Mouse (Mus musculus) gastrocnemius, adult 8-10 months (tissue): ENCODE measurements at regions not wholly inside any gene's neighbourhood (a gene's known extent, or its start where the extent isn't known, plus 50 kb on each side); places are given as distances from the start of the nearest gene placed in this dataset.

Experiments used
- DNase-seq, 2 experiments: peaks; one replicate each; pipeline ENCODE4 v3.0.0; 2022; ENCODE audit warnings: low spot score in 2 of 2

DNA sequence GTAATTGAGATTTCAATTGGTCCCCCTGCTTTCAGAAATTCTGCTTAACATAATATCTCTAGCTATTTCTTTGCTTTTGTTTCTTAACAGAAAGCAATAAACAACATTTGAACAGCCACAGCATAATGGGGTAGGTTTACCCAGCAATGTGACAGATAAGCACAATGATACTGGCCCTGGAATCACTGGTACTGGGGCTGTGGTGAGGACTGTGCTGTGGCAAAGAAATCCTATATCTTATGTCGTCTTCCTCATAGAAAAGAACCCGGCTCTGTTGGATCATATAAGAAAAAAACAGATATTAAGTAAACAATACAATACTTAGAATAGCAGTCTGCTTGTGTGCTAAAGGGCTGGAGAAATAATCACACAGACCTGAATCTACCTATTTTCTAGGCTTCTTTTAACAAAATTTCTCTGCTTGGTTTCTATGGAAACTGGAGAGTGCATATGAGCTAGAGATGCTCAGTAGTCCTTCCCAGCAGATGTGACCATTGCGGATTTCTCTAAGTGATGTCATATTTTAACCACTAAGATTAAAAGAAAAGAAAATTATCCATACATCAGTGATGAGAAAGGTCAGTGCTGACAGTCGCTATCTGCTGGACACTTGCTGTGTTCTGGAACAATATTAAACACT lies 119.8 kb upstream of the Gnao1 start:
- no peak for DNase-seq

GRCm38 (mm10) chr8:93691375-93691774 lies 118.4 kb upstream of the Gnao1 start:
- DNase-seq: no peak

GRCm38 (mm10) chr8:93691826-93692225 lies 117.9 kb upstream of the Gnao1 start:
- no peak for DNase-seq

DNA sequence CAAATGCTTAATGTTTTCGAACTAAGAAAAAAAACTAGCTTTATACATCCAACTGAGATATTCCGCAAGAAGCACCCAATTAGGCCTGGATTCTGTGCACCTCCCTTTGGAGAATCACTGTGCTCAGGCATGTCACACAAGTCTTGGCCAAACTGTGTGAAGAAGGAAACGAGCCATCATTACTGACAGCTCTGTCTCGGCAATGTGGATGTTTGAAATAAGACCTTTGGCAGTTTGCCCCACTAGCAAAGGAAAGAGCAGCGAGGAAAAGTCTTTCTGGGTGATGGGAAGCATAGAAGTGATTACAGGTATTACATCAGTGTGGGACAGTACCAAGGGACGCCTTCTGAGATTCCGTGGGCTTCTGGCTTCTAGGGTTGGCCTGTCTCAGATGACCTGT lies 112.6 kb upstream of the Gnao1 start:
- no peak for DNase-seq

- DNase-seq: no peak
Observed at GRCm38 (mm10) chr8:93698508-93698907, 111.3 kb upstream of the Gnao1 start.

DNA sequence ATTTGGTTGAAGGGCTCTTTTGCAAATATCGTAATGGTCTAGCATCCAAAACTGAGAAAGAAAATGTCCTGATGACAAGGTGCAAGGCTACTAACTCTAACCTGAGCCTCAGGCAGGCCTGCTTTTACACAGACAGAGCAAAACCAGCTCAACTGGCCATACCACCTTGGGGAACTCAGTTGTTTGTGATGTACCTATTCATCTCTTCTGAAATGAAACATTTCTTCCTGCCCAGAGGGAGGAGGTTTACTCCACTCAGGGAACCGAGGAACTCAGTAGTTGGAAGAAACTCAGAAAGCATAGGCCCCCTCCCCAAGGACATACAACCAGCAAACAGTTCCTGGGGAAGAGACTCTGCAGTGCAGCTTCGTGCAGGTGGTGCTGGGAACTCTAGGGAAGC lies 108.4 kb upstream of the Gnao1 start:
- no peak for DNase-seq

GRCm38 (mm10) chr8:93712066-93712706 lies 97.6 kb upstream of the Gnao1 start:
- DNase-seq: no peak

GRCm38 (mm10) chr8:93713221-93713620 lies 96.5 kb upstream of the Gnao1 start:
- no peak for DNase-seq

- no peak for DNase-seq
Observed at GRCm38 (mm10) chr8:93724896-93725489, 84.8 kb upstream of the Gnao1 start.

DNA sequence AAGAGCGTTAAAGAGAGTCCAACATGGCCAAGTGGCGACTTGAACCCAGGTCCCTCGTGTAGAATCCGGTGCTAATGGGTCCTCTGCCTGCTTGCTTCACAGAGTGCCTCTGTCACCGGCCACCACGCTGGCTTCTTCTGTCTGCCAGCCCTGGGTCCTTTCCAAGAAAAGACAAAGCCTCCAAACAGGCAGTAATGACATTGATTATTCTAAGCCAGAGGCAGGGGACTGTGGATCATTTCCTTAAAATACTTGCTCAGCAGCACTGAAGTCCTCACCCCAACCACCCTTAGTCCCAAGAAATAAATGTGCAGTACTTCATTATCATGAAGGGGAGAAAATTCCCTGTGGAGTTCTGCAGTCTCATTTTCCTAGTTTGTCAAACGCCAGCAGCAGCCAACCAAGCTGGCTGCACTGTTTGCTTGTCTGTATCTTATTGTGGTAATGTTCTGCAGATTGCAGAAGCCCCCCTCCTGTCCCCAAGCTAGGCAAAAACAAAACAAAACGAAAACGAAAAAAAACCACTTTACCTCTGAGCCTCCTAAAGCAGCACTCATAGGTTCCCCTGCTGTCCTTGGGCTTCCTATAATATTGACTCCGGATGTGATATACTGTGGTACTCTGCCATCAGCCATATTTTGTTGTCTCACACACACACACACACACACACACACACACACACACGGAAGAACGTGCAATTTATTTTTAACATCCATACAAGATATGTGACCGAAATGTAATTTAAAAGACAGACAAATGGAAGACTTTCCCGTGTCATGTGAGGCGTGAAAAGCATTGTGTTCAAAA lies 80.4 kb upstream of the Gnao1 start:
- no peak for DNase-seq

GRCm38 (mm10) chr8:93730738-93731700 lies 78.7 kb upstream of the Gnao1 start:
- DNase-seq: no peak

DNA sequence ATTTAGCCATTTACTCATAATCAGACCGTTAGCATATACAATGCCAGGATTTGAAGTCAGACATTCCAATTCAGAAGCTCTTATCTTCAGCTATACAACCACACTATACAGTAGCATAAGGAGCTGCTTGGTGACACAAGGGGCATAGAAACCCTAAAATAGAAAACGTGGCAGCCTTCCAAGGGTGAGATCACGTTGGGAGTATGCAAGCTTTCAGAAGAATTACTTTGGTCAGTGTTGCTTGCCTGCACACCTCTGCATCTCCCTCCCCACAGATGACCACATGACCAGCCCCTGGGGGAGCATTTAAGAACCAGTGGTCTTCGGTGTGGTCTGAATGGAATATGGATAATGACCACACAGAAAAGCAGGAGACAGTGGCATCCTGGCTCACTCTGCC lies 74.9 kb upstream of the Gnao1 start:
- no peak for DNase-seq

DNA sequence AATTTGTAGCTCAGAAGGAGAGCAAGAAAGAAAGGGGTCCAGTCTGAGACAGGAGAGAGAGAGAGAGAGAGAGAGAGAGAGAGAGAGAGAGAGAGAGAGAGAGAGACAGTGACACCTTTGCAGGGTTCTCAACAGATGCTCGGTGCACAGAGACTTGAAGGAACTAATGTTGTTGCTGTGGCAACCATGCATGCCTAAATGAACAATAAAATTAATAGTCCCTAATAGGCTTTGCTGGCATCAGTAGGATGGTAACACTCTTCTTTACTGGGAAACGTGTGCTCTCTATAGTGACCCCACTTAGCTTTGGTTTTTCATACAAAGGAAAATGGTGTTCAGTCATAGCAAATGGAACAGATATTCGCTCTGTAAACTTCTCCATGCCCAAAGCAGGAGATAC lies 69.5 kb upstream of the Gnao1 start:
- no peak for DNase-seq

GRCm38 (mm10) chr8:93748720-93749119 lies 61.0 kb upstream of the Gnao1 start:
- DNase-seq: no peak

DNA sequence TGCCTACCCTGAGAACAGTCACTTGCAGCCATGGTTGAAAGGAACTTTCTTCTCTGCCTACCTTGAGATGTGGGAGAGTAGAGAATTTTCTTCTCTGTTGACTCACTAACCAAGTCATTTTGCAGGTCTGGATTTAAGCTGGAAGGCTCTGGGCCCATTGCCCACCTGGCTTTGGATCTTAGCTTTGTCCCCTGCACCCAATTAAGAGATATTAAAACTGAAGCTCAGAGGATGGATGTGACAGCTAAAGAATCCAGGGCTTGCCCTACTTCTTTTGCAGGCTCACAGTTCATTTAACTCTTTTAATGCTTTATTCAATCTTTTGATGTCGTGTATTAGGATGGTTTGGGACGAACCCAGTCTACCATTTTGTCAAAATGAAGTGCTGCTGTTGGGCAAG lies 58.8 kb upstream of the Gnao1 start:
- DNase-seq: no peak

DNA sequence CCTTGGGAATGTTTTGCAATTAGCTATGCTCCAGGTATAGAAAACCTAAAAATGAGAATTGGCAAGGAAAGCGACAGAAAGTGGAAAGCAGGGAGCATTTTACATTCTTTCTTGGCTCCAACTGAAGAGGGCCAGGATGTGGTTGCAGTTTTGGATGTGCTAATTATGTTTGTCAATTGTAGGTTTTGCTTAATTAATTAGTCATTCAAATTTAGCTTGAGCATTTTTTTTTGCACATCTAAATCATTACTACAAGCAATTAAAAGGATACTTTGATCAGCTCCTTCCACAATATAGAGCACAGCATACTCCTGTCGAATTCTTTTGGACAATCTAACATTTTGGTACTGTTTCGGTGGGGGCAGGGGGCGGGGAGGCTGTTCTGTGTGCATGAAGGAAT lies 53.8 kb upstream of the Gnao1 start:
- no peak for DNase-seq
